Mouse (Mus musculus): ENCODE data around the gene Camp.
A peak's percentile ranks its signal among the peaks of the same experiment; 100 is the strongest.

The Camp gene

DNA sequence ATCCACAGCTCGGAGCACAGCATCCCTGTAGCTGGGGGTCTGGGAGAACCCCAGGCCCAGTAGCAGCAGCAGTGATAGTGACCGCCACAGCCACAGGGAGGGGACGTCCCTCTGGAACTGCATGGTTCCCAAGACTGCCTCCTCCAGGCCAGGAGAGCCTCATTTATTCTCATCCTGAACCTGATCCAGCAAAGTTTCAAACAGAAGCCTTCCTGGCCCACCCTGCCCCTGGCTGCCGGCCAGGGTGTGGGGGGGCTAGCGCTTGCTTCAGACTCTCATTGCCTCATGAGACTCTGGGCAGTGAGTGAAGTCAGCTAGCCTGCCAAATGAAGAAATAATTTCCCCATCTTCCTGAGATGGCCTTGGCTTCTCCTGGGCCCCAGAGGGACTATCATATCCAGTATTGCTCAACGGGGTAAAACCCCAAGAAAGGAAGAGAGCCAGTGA, at the start of gene Camp:
Gene Camp, minus strand, starts transcription at position 306 of the 447 bp plus-strand sequence.
- Histone ChIP-seq H3K36me3 (ENCODE audit: control insufficient read depth, insufficient read depth, low read length, poor library complexity, severe bottlenecking) (0 out of 2 replicates have a peak, but pooled peaks cover 2% of the 10 kb centered on the region), H3K27me3 (ENCODE audit: control insufficient read depth, insufficient read depth, low read length, poor library complexity, severe bottlenecking) (no peaks in the 10 kb centered on the region)
- DNase-seq (ENCODE audit: low read depth, low spot score) = no peak

DNA sequence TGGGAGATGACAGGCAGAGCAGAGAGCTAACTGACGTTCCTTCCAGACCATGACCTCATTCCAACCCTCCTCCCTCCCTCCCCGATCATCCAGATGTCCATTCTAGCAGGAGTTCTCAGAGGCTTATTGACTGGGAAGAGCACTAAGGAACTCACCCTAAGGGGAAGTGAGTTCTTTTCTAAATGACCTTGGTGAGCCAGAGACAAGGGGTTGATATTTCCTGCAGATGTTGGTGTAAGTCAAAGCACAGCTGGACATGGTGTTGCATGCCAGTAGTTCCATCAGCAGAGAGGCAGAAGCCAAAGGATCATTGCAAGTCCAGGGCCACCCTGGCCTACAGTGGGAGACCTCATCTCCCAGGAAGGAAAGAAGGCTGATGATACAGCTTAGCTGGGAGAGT, 48.6 kb upstream of the Camp start:
- no peak for DNase-seq (ENCODE audit: low read depth, low spot score)

DNA sequence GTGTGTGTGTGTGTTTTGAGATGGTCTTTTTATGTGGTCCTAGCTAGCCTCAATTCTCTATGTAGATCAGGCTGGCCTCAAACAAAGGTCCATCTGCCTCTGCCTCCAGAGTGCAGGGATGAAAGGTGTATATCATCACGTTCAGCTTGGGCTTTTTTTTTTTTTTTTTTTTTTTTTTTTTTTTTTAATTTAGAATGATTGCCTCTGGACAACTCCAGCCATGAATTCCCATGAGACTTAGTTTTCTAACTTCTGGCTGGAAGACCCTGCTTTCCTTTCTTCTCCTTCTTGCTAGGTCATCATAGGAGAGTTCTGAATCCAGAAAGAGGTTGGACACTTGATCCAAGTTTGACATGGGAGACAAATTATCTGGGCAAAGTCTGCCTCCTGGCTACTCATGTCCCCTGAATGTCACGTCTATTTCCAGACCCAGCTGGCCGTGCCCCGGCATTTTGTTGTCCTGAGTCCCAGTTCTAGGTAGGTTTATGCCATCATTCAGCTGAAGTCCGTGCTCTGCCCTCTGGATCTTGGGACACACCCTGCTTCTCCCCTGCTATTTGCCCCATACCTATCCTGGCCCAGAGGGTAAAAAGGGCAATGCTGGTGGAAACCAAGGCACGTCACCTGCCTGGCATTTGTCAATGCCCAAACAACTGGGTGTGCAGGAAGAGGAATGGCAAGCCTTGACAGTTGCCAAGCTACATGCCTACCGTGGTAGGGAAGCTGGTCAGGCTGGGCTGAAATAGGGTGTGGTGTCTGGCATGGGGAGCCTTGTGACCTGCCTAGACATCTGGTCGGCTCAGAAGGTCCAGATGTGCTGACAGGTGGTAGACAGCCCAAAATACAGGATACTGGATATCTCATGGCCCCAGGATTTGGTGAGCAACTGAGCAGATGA, 47.1 kb upstream of the Camp start:
- H3K36me3 ChIP-seq (ENCODE audit: control insufficient read depth, insufficient read depth, low read length, poor library complexity, severe bottlenecking) = peaks cover 4% of the 10 kb centered on the region; the same call in 1 of the 2 replicates
- DNase-seq (ENCODE audit: low read depth, low spot score) = no peak

More for the DNA sequence above, 48.6 kb upstream of the Camp start:
- Histone ChIP-seq H3K27me3 (ENCODE audit: control insufficient read depth, insufficient read depth, low read length, poor library complexity, severe bottlenecking) (no peaks in the 10 kb centered on the region), H3K36me3 (ENCODE audit: control insufficient read depth, insufficient read depth, low read length, poor library complexity, severe bottlenecking) (no peaks in the 10 kb centered on the region)

DNA sequence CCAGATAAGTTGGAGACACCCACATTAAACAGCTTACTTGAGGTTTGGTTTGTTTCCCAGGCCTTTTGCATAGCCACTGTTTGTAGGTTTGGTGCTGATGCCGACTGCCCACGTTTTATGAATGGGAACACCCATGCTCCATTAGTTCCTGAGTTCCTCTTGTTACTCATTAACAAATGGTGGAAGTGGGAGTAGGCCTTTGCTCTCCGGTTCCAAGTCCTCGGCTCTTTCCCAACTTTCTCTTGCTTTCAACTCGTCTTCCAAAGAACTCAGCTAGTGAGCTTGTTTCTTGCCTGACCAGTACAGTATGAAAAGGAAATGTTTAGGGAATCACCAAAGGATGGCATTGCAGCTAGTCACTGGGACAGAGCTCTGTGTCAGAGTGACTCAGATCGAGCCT, 46.2 kb upstream of the Camp start:
- no peak for DNase-seq (ENCODE audit: low read depth, low spot score)
- Histone ChIP-seq H3K27me3 (ENCODE audit: control insufficient read depth, insufficient read depth, low read length, poor library complexity, severe bottlenecking) (no peaks in the 10 kb centered on the region), H3K36me3 (ENCODE audit: control insufficient read depth, insufficient read depth, low read length, poor library complexity, severe bottlenecking) (peaks cover 7% of the 10 kb centered on the region; the same call in 1 of the 2 replicates)

More for the DNA sequence above, 47.1 kb upstream of the Camp start:
- no peaks in the 10 kb centered on the region for H3K27me3 ChIP-seq (ENCODE audit: control insufficient read depth, insufficient read depth, low read length, poor library complexity, severe bottlenecking)

DNA sequence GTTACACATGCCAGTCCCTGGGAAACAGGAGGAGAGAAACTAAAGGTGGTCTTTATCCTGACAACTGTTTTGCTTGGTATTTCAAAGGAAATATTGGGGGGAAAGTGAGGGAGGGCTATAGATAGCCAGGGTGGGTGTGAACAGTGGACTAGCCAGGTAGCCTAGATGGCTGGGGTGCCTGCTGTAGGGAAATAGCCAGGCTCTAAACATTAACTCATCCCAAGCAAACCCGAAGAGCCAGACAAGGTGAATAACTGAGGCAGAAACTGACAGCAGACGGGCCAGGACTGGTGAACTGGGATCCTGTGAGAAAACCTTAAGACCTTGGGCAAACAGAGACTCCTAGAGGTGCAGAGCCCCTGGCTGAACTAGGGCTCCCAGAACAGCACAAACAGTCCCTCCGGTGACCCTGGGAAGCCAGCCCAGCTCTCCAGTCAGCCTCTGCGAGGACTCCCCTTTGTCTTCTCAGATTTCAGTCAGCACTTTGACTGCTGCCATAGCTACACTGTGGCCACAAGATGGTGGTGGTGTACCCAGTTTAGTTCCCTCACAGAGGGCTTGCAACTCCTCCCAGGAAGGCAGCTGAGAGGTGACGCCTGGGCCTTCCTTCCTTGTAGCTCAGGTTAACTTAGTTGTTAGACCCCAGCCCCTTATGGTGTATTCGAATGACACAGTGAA, 45.1 kb upstream of the Camp start:
- peak; percentile 66 for DNase-seq (ENCODE audit: low read depth, low spot score)
- H3K27me3 ChIP-seq (ENCODE audit: control insufficient read depth, insufficient read depth, low read length, poor library complexity, severe bottlenecking) = no peaks in the 10 kb centered on the region

DNA sequence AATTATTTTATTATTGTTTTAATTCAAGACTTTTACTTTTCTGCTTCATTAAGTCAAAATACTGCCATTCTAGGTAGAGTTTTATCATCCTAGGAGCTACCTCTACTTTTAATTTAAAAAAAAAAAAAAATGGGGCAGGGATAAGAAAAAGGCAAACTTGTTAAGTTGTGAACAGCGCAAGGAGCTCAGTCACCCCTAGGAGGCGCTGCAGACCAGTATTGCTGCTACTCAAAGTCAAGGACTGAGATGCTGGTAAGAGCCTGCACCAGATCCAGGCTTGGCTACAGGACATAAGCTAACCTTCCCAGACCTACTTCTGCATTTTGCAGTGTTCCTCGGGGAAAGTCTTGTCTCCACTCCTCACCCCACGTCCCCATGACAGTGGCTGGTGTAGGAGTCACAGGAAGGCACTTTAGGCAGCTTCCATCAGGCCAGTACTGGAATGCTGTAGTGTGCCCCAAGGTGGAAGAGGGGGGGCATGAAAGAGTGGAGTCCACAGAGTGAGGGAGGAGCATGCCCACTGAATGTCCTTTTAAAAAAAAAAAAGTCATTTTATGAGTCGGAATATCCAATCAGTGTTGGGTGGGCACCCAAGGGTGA, 43.3 kb upstream of the Camp start:
- Histone ChIP-seq H3K36me3 (ENCODE audit: control insufficient read depth, insufficient read depth, low read length, poor library complexity, severe bottlenecking) (peaks cover 18% of the 10 kb centered on the region; the same call in 1 of the 2 replicates), H3K27me3 (ENCODE audit: control insufficient read depth, insufficient read depth, low read length, poor library complexity, severe bottlenecking) (no peaks in the 10 kb centered on the region)
- peak; percentile 87 for DNase-seq (ENCODE audit: low read depth, low spot score)

More for the DNA sequence above, 45.1 kb upstream of the Camp start:
- peaks cover 12% of the 10 kb centered on the region; the same call in 1 of the 2 replicates for H3K36me3 ChIP-seq (ENCODE audit: control insufficient read depth, insufficient read depth, low read length, poor library complexity, severe bottlenecking)

DNA sequence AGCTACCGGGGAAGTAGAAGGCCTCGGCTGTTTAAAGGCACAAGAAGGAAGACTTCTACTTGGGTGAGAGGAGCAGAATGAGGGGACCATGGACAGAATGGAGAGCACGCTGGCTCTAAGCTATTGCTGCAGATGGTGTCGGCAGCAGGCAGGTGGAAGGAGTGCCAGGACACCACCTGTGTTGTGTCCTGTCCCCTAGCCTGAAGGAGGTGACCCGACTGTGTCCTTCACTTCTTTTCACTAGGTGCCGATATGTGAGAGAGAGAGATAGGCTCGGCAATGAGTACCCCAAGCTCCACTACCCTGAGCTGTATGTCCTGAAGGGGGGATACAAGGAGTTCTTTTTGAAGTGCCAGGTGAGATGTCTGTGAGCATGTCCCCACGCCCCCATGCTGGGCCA, 42.1 kb upstream of the Camp start:
- DNase-seq (ENCODE audit: low read depth, low spot score) = no peak
- peaks cover 21% of the 10 kb centered on the region; the same call in 1 of the 2 replicates for H3K36me3 ChIP-seq (ENCODE audit: control insufficient read depth, insufficient read depth, low read length, poor library complexity, severe bottlenecking)
- no peaks in the 10 kb centered on the region; the same call in 1 of the 2 replicates for H3K27me3 ChIP-seq (ENCODE audit: control insufficient read depth, insufficient read depth, low read length, poor library complexity, severe bottlenecking)

DNA sequence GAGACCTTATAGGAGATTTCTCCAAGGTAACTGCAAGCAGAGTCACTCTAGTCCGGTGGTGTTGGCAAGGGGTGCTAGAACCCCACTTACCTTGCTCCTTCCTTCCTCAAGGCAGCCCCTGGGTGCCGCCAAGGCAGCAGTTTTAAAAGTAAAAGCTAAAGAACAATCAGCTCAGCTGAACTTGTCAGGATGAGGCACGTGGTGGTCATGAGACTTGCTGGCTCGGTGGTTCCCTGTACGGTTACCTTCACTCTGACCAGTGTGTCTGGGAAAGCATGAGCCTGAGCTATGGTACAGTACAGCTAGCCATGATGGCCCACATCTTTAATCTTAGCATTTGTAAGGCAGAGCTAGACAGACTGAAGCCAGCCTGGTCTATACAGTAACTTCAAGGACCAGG, 37.9 kb upstream of the Camp start:
- Histone ChIP-seq H3K36me3 (ENCODE audit: control insufficient read depth, insufficient read depth, low read length, poor library complexity, severe bottlenecking) (peaks cover 23% of the 10 kb centered on the region), H3K27me3 (ENCODE audit: control insufficient read depth, insufficient read depth, low read length, poor library complexity, severe bottlenecking) (no peaks in the 10 kb centered on the region; the same call in 1 of the 2 replicates)
- no peak for DNase-seq (ENCODE audit: low read depth, low spot score)

DNA sequence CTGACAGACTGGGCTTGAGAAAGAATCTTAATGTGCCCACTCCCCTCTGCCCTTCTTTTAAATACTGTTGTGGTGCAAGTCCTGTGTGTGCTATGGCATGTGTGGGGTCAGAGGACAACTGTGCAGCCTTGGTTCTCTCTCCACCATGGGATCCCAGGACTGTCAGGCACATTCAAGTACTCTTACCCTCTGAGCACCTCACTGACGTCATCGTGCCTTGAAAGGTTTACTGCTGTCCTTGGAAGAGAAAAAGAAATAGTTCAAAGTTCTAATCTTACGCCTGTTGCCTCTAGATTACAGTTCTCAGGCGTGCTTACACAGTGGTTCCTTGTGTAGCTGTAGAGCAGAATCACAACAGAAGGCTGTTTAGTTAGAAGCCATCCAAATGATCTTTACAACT, 36.8 kb upstream of the Camp start:
- Histone ChIP-seq H3K36me3 (ENCODE audit: control insufficient read depth, insufficient read depth, low read length, poor library complexity, severe bottlenecking) (peaks cover 24% of the 10 kb centered on the region), H3K27me3 (ENCODE audit: control insufficient read depth, insufficient read depth, low read length, poor library complexity, severe bottlenecking) (no peaks in the 10 kb centered on the region; the same call in 1 of the 2 replicates)
- DNase-seq (ENCODE audit: low read depth, low spot score) = no peak

DNA sequence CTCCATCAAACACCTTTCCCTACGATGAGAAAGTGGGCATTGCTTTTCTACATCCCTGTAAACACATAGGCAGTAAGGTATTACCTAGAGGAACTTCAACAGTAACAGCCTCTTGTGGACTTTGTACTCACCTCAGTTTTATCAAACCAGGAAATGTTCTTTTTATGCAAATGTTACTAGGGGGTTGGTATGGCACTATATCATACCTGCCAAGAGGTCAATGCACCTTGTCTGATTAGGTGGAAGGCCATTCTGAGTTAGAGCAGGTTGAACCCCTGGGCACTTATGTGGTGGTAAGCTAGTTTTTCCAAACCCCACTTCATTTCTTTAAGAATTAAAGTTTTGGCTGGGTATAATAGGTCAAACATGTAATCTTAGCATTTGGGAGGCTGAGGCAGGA, 29.9 kb upstream of the Camp start:
- Histone ChIP-seq H3K36me3 (ENCODE audit: control insufficient read depth, insufficient read depth, low read length, poor library complexity, severe bottlenecking) (peaks cover 16% of the 10 kb centered on the region), H3K27me3 (ENCODE audit: control insufficient read depth, insufficient read depth, low read length, poor library complexity, severe bottlenecking) (no peaks in the 10 kb centered on the region)
- no peak for DNase-seq (ENCODE audit: low read depth, low spot score)

DNA sequence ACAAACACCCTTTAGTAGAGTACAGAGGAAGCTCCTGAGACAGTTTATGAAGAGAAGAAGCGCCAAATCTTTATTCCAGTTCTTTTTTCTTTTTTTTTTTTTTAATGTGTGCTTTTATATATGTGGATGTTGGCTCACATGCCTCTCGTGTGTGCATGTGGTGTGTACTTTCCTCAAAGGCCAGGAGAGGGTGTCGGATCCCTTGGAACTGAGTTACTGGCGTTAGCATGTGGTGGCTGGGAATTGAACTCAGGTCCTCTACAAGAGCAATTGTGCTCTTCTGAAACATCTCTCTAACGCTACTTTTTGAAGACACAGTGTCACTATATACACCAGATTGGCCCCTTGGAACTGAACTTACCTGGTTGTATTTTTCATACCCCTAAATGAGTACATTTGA, 28.2 kb upstream of the Camp start:
- no peak for DNase-seq (ENCODE audit: low read depth, low spot score)
- peaks cover 13% of the 10 kb centered on the region for H3K36me3 ChIP-seq (ENCODE audit: control insufficient read depth, insufficient read depth, low read length, poor library complexity, severe bottlenecking)
- H3K27me3 ChIP-seq (ENCODE audit: control insufficient read depth, insufficient read depth, low read length, poor library complexity, severe bottlenecking) = no peaks in the 10 kb centered on the region

DNA sequence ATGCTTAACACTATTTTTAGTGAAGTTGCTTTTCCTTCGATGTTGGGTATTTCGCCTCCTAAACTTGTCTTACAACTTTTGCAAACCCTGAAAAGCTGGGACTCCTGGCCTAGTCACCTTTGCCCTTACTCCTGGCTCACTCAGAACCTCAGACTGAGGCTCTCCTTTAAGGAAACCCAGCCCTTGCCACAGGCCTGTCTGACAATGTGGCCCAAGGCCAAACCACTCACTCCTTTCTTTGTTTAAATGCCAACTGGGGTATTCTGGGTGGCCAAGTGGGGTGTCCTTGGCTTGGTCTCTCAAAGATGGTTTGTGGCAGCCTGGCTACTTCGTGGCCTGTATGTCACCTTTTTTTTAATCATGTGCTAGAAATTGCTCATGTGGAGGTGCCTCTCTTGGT, 27.3 kb upstream of the Camp start:
- no peaks in the 10 kb centered on the region for H3K27me3 ChIP-seq (ENCODE audit: control insufficient read depth, insufficient read depth, low read length, poor library complexity, severe bottlenecking)
- peaks cover 9% of the 10 kb centered on the region for H3K36me3 ChIP-seq (ENCODE audit: control insufficient read depth, insufficient read depth, low read length, poor library complexity, severe bottlenecking)
- DNase-seq (ENCODE audit: low read depth, low spot score) = no peak

DNA sequence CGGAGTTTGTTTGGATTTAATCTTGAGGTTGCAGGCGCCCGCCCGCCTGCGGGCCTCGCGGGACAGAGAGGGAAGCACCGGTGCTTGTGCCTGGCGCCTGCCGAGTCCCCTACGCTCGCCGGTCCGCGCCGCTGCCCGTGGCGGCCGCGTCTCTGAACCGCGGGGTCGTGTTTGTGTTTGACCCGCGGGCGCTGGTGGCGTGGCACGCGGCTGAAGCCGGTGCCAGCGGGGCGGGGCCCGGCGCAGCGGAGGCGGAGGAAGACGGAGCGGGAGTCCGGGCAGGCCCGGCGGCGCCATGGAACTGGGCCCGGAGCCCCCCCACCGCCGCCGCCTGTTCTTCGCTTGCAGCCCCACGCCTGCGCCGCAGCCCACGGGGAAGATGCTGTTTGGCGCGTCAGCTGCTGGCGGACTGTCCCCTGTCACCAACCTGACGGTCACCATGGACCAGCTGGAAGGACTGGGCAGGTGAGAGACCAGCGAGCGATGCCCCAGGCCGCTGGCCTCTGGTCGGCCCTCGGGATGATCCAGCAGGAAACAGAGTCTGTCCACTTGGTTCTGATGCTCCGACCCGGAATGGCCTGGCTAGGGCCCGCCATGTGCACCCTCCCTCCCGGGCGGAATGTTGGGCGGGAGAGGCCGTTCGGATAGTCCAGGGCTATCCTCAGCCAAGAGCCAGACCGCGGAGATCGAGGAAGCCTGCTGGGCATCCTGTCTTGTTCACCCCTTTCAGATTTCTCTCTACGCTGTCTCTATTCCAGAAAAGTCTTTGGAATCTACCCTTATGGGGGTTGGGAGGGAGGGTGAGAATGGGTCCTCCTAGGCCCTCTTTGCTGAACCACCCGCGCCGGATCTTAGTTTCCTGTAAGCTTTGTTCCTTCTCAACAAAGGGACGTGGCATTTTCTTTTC, 26.5 kb upstream of the Camp start:
- no peak for DNase-seq (ENCODE audit: low read depth, low spot score)

More for the DNA sequence above, 26.5 kb upstream of the Camp start:
- Histone ChIP-seq H3K36me3 (ENCODE audit: control insufficient read depth, insufficient read depth, low read length, poor library complexity, severe bottlenecking) (peaks cover 8% of the 10 kb centered on the region), H3K27me3 (ENCODE audit: control insufficient read depth, insufficient read depth, low read length, poor library complexity, severe bottlenecking) (no peaks in the 10 kb centered on the region)
